Mouse (Mus musculus) cerebellum, adult 2 months (tissue): ENCODE data around the gene Bag6.

ENCODE experiments used
- CTCF ChIP-seq: fragments of 200-500 bp; IDR thresholded peaks from 2 replicates; pipeline ENCODE4 v1.5.1; 2011; ENCODE audit warnings: low read depth, mild to moderate bottlenecking, control low read depth, low read length, moderate library complexity, borderline replicate concordance; ENCODE audit not compliant: insufficient read depth
- POLR2A ChIP-seq: fragments of 200-500 bp; IDR thresholded peaks from 2 replicates; pipeline ENCODE4 v1.6.1; 2011; ENCODE audit warnings: low read length, control low read depth, borderline replicate concordance; ENCODE audit not compliant: insufficient read depth

- TF ChIP-seq POLR2A (no peak), CTCF (no peak)
These were observed 28.5 kb downstream of the Bag6 start for GRCm38 (mm10) chr17:35163326-35164081.
